Mouse (Mus musculus) brain, embryonic 14.5 days (tissue): Measurements from ENCODE around the gene Eln.

Experiments used
- CTCF ChIP-seq: fragments of 200-500 bp; IDR thresholded peaks from 2 replicates; pipeline ENCODE4 v1.5.1; 2012; ENCODE audit warnings: inconsistent platforms, mild to moderate bottlenecking, moderate library complexity, borderline replicate concordance; ENCODE audit not compliant: insufficient read depth, insufficient read length; ENCODE audit errors: extremely low read depth
- POLR2A ChIP-seq: fragments of 200-500 bp; IDR thresholded peaks from 2 replicates; pipeline ENCODE4 v1.6.1; 2012; ENCODE audit warnings: mild to moderate bottlenecking, inconsistent platforms, borderline replicate concordance; ENCODE audit not compliant: poor library complexity, insufficient read depth, insufficient read length, severe bottlenecking; ENCODE audit errors: extremely low read depth

DNA sequence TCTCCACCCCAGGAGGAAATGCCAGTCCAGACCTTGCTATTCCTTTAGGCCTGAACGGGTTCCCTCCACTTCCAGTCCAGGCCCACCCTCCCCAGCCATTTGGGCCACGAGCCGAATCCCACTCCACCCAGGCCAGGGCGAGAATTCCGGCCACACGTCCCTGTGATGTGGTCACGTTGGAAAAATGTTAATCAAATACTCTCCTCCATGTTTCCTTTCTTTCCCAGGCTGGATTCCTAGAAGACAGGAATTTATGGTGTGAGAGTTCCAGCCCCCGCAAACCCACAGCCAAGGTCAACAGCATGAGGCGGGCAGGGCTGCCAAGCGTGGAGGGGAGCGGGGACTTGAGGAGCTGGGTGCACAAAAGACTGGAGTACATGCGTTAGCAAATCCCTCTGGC, 25.4 kb upstream of the Eln start:
- TF ChIP-seq CTCF (no peak), POLR2A (no peak)
